ENCODE assay signal across 23 mouse cellular contexts in genomic region chr6:32570445-32570844, GRCm38 (mm10). TPM values are rescaled to one million over a fixed set of nuclear protein-coding genes. Genes with fewer than 3 reads are reported as not detected.
DNase-seq lines count a peak whose midpoint lies in the region; ATAC-seq and TF ChIP-seq lines count a peak whose summit lies in the region.
"Had no signal": no experiment of that assay in that cellular context is flagged by ENCODE, and none has a peak within 500 bp of the region (broad histone marks: within the 10 kb centered on the region; RNA-seq: fewer than 3 reads in every experiment).

No protein-coding gene starts in this region.

- H3K4me2 ChIP-seq in lung, embryonic 16.5 days (ENCODE audit: low read depth, low read length) = no peak overlapping the region
- H3K4me2 ChIP-seq in stomach, postnatal 0 days (replicated peaks; ENCODE audit: low read depth) = no peak overlapping the region
- H3K4me2 ChIP-seq: embryonic facial prominence, embryonic 15.5 days; heart, embryonic 12.5 days; hindbrain, embryonic 14.5 days had no signal

- no peaks in the 10 kb centered on the region for H3K27me3 ChIP-seq in lung, embryonic 16.5 days (ENCODE audit: control insufficient read depth, insufficient read depth, low read depth, low read length)
- no peaks in the 10 kb centered on the region for H3K27me3 ChIP-seq in stomach, postnatal 0 days (ENCODE audit: control insufficient read depth, insufficient read depth, low read length)
- H3K27me3 ChIP-seq: embryonic facial prominence, embryonic 15.5 days; heart, embryonic 12.5 days had no signal

- TF ChIP-seq EP300 in stomach, postnatal 0 days (optimal IDR thresholded peaks at IDR 0.05) = no peak

- no peak for TF ChIP-seq CTCF in stomach, postnatal 0 days (IDR thresholded peaks at IDR 0.05; ENCODE audit: low read depth)

- WGBS in lung, embryonic 16.5 days = 9% methylated on average over 3 of the region's 3 CpGs
- 38% methylated on average over 3 of the region's 3 CpGs for WGBS in stomach, postnatal 0 days

- ATAC-seq in lung, embryonic 16.5 days (ENCODE audit: low read depth) = peak; percentile 24; the same call in 1 of the 2 replicates
- no peak for ATAC-seq in stomach, postnatal 0 days (ENCODE audit: low FRiP score, low TSS enrichment)
- ATAC-seq: CD4-positive, CD25-positive, alpha-beta regulatory T cell, adult 4 months; forebrain, embryonic 14.5 days had no signal

- no peaks in the 10 kb centered on the region for H3K36me3 ChIP-seq in lung, embryonic 16.5 days (ENCODE audit: control insufficient read depth, insufficient read depth, low read length)
- no peaks in the 10 kb centered on the region for H3K36me3 ChIP-seq in stomach, postnatal 0 days (ENCODE audit: control insufficient read depth, insufficient read depth, low read length)
- H3K36me3 ChIP-seq: embryonic facial prominence, embryonic 15.5 days; forebrain, embryonic 10.5 days; G1E; heart, embryonic 12.5 days; hindbrain, embryonic 10.5 days had no signal

- no peak overlapping the region for H3K9ac ChIP-seq in lung, embryonic 16.5 days (ENCODE audit: low read length)
- no peak overlapping the region for H3K9ac ChIP-seq in stomach, postnatal 0 days (ENCODE audit: low read length)
- H3K9ac ChIP-seq: embryonic facial prominence, embryonic 15.5 days; heart, embryonic 12.5 days; hindbrain, embryonic 14.5 days had no signal

- no peaks in the 10 kb centered on the region for H3K9me3 ChIP-seq in lung, embryonic 16.5 days (ENCODE audit: control insufficient read depth, low read length)
- no peaks in the 10 kb centered on the region for H3K9me3 ChIP-seq in stomach, postnatal 0 days (ENCODE audit: control insufficient read depth, low read length)
- H3K9me3 ChIP-seq: embryonic facial prominence, embryonic 15.5 days; forebrain, embryonic 10.5 days; G1E; heart, embryonic 12.5 days; hindbrain, embryonic 10.5 days had no signal

- H3K4me3 ChIP-seq in lung, embryonic 16.5 days (ENCODE audit: low read length) = no peak overlapping the region
- no peak overlapping the region for H3K4me3 ChIP-seq in stomach, postnatal 0 days (ENCODE audit: low read depth, low read length)
- H3K4me3 ChIP-seq: embryonic facial prominence, embryonic 15.5 days; erythroblast, embryonic 14.5 days; forebrain, embryonic 10.5 days; gastrocnemius, adult 2 months; heart, embryonic 12.5 days; hindbrain, embryonic 10.5 days had no signal

- H3K4me1 ChIP-seq in lung, embryonic 16.5 days (replicated peaks; ENCODE audit: control insufficient read depth, insufficient read depth, low read length) = peaks cover 15% of the 10 kb centered on the region; the same call in 1 of the 2 replicates
- no peaks in the 10 kb centered on the region for H3K4me1 ChIP-seq in stomach, postnatal 0 days (replicated peaks; ENCODE audit: control insufficient read depth, insufficient read depth)
- H3K4me1 ChIP-seq: embryonic facial prominence, embryonic 15.5 days had no signal

- no peak for DNase-seq in lung, postnatal 36 days
- DNase-seq in right cerebral cortex, adult 18-20 months = peak; percentile 25
- no peak for DNase-seq in right cerebral cortex, postnatal 36 days (ENCODE audit: low spot score in 2 of 2)
- DNase-seq in NIH3T3 (ENCODE audit: low read depth) = peak; percentile 33
- no peak for DNase-seq in stomach, postnatal 0 days (ENCODE audit: low spot score)
- DNase-seq: adrenal gland, adult 2 months; adrenal gland, postnatal 25 days; B cell, adult 2 months; cerebellum, adult 2 months; cerebellum, postnatal 14 days; embryo, embryonic 11 days; gastrocnemius, adult 2 months; gastrocnemius, postnatal 25 days had no signal

- H3K27ac ChIP-seq in lung, embryonic 16.5 days (ENCODE audit: low read length) = 0 out of 2 replicates have a peak overlapping the region, but pooled peaks have one; percentile 22
- no peak overlapping the region for H3K27ac ChIP-seq in stomach, postnatal 0 days (replicated peaks)
- H3K27ac ChIP-seq: embryonic facial prominence, embryonic 15.5 days; forebrain, embryonic 10.5 days; gastrocnemius, adult 2 months; hindbrain, embryonic 10.5 days; hindbrain, embryonic 14.5 days had no signal

RNA-seq across cellular contexts. Expression of gene Plxna4, which starts 17.5 kb away (rescaled TPM):
- 1.8 and 1.9 TPM in 2 replicates for polyA plus RNA-seq in lung, embryonic 16.5 days (2015; fragmentation: Nextera tagmentation; extraction: Ambion mirVana)
- 1.1 and 1.2 TPM in 2 replicates for polyA plus RNA-seq in stomach, postnatal 0 days (2015; fragmentation: Nextera tagmentation; extraction: Ambion mirVana)
- polyA plus RNA-seq: G1E had no signal

Comparison
In these comparisons a context has a peak if more than half of its experiments do, and no peak if none do; other contexts are left out.
1. DNase-seq: peak in right cerebral cortex, adult 18-20 months (single experiment) and NIH3T3 (single experiment); none in lung, postnatal 36 days (single experiment), right cerebral cortex, postnatal 36 days (0 of 2) and stomach, postnatal 0 days (single experiment).